Mouse (Mus musculus) right cerebral cortex, postnatal 25 days (tissue): ENCODE measurements around the gene Herc4.

Experiments used
- DNase-seq: peaks from one replicate; pipeline ENCODE4 v3.0.0; 2022

Herc4 gene

DNA sequence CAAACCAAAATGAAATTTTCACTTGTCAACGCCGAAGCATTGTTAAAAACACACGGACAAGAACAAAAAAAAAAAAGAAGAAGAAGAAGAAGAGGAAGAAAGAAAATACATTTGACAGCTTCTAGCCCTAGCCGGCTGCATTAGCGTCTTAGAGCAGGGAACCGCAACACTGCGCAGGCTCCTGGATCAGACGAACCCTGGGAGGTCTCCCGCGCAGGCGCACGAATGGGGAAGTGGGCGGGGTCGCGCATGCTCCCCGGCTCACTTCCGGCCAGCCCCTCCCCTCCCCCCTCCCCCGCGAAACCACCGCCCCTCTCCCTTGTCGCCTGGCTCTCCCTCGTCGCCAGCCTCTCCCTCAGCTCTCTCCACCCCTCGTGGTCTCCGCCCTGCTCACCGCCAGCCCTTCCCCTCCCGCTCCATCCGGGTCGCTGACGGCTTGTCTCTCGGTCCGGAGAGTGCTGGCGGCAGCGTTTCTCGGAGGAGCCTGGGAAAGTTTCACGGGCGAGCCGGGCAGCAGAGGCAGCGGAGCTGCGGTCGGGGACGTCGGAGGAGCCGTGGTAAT is at the start of gene Herc4:
Herc4 (plus strand) TSS at position 318 of the 562 bp plus-strand sequence.
- DNase-seq = peak; percentile 94

DNA sequence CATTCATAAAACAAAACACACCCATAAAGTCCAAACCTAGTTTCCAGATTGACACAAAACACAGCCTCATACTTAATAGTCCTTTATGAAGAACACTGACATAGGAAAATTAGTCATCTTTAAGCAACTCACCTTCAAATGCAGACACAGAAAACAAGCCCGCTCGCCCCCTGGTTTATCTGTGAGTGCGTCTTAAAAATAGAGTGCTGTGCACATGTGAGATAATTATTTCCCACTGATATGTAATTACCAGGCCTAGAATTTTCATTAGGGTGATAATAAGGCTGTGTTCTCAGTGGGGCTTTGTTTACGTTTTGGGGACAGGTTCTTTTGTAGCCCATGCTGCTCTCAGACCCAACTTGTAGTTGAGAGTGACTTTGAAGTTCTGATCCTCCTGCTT is 44.6 kb upstream of the Herc4 start:
- no peak for DNase-seq

DNA sequence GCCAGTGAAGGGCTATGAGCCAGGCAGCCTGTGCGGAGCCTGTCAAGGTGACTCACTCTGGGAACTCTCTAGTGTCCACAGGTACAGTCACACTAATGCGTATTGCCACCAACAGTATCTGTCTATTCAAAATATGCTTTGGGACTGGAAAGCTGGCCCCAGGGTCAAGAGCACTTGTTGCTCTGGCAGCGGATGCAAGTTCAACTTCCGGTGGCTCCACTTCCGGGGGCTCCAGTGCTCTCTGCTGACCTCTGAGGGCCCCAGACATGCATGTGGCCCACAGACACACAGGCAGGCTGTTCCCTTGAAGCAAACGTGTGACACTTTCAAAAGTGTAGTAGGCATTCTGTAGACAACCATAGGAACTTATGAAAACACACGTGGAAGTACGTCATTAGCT is 42.1 kb upstream of the Herc4 start:
- no peak for DNase-seq

DNA sequence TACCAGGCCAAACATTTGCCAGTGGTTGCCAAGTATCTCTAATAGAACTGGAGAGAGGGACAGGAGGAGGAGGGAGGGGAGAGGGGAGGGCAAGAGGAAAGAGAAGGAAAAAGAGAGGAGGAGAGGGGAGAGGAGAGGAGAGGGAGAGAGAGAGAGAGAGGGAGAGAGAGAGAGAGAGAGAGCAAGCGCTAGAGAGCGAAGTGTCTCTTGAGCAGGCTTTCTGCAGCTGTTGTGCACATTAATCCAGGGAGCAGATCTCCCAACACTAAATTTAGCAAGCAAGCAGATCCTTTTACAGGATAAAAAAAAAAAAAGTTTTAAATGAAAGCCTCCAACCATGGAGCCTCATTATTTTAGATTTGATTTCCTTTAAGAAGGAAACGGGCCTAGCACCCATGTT is 40.6 kb upstream of the Herc4 start:
- no peak for DNase-seq

DNA sequence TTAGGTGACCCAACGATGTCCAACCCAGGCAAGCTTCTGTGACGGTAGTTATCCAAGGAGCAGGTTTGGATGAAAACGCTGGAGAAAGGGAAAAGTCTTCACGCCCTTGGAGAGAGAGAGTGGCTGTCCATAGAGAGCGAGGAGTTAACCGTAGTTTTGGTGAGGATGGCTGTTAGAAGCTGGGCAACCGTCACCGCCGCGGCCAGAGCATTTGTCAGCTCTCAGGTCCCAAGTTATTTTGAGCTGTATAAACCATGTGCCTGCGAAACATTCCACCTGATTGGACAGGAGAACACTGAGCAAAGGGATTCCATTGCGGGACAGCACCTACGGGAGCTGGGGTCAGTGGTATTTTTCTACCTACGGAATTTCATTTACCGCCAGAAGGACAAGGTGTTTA is 39.9 kb upstream of the Herc4 start, which contains the start of gene Mypn:
Mypn (minus strand) TSS at position 225 of the 400 bp plus-strand sequence.
- no peak for DNase-seq

DNA sequence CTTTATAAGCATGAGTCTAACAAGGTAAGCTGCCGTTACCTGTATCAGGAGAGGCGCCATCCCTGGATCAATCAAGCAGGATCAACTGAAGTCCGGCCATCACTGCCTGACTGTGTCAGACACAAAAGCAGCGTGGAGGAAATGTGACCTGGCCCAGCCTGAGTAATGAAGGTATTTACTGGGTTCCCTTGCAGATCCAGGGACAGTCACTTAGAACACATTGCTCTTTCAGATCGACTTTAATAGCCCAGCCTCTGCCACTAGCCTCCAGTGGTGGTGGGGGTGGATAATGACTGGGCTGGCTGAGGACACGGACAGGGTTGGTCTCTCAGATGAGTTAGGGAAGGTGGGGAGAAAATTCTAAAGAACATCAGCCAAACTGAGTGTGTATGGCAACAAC is 34.7 kb upstream of the Herc4 start:
- no peak for DNase-seq

DNA sequence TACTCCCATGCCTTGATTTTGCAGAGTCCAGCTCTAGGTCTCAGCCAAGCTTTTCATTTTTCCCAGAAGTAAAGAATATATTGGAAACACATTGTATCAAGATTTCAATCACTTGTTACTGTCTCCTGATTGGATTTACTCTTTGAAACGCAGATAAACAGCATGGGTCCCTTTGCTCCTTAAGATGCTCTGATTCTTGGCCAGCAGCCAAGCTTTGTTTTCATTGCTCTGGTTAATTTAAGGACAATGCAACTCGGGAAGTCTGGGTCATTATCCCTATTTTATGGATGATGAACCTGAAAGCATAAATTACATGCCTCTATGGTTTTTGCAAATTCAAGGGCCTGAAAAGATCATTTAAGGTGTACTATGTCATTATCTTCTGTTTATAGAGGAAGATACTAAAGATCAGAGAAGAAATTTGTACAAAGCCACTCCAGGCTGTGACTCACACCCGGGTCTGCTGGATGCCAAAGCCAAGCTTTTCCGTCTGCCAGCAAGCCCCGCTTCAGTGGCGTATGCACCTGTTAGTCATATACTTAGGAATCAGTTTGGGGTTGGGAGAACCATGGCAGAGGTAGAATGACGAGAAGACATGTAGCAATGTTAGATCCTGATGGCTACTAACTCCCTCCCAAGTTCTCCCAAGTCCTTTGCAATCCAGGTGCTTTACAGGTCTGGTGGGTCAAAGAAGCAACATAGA is 22.4 kb upstream of the Herc4 start:
- peak; percentile 14 for DNase-seq

DNA sequence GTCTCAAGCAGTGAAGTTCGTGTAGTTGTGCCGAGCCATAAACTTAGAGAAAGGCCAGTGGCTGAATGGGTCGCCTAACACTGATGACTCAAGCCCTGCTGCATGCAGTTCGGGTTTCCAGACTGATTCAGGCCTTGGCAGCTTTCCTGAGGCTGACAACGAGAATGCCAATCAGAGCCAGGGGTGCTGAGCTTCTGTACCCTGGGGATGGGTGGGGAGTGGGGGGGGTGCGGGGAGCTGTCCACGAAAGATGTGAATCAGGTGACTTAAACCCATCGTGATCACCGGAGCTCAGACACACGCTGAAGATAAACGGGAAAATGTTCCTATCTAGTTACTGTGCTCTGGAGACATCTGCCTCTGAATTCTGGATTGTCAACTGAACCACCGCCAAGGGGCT is 19.3 kb upstream of the Herc4 start:
- no peak for DNase-seq

DNA sequence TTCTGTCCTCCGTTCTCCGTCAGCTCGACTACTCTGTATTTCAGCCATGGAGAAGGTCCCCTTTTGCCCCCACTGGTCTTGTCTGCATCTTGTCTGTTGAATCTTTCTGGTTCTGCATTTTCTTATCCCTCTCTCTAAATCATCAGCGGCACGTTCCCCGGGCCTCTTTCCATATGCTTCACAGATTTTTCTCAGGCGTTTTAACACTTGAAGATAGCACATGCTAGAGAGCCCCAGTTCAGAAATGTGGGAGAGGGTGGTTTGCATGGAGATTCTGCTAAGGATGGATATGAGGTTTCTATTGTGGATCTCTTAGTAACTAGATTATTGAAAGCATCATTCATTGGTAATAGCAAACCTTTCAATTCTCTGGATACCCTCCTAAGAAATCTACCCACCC is 13.3 kb upstream of the Herc4 start:
- peak; percentile 15 for DNase-seq

DNA sequence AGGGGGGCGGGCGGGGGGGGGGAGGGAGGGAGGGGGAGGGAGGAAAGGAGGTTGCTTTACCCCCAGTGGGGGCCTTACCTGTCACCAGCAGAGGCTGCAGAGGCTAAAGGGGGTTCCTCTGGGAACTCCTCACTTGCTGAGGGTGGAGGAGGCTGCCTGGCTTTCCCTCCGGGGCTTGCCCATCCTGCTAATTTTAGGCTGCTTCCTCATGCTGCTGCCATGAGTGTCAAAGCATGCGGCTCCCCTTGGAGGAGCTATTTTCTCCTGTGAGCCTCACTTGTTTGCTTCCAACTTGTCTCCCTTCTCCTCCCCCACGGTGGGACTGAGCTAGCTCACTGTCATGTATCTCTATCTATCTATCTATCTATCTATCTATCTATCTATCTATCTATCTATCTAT is 12.8 kb upstream of the Herc4 start:
- peak; percentile 18 for DNase-seq

DNA sequence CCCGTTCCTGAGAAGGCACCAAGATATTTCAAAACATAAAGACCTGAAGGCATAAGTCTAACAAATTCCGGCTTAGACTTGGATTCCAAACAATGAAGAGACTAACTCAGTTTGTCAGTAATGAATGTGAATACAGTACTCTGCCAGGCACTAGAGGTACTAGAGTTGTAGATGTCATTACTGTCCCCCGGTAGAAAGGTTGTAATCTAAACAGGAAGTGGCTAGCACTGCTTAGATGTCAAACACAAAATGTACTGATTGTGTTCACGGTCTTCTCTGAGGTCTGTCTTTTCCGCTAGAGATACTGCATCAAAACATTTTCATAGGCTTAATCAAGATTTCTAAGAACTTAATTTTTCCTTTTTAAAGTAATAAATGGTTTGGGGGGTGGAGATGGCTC is 12.0 kb upstream of the Herc4 start:
- DNase-seq = no peak

DNA sequence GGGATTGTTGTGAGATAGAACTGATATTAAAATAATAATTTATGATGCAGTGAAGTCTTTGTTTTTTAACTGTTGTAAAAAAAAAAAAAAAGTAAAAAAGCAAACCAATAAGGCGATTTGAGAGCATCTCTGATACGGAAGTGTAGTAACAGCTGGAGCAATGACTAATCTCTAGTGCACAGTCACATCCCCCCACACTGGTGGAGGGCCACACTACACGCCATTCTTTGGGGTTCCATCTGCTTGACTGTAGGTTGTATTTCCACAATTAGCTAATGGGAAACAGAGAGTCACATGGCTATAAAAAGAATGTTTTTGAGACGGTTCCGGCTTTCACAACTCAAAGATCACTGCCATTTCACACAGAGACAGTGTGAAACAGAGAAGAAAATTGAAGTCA is 9.5 kb upstream of the Herc4 start:
- no peak for DNase-seq

DNA sequence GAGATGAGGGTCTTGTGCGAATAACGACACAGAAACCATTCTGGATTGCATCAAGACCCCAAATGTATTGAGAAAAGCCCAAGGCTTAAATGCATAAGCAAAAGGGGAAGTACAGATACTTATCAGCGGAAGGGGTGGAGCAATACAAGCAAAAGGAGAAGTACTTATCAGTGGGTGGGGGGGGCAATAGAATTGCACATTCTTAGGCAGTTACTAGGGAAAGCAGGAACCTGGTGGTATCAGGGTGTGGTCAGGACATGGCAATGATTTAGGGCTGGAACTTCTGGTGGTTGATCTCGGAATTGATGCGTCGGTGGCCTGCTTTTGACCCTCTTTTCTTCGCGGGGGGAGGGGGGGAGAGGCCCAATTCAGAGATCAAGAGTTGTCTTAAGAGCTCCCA is 7.7 kb upstream of the Herc4 start:
- DNase-seq = no peak

DNA sequence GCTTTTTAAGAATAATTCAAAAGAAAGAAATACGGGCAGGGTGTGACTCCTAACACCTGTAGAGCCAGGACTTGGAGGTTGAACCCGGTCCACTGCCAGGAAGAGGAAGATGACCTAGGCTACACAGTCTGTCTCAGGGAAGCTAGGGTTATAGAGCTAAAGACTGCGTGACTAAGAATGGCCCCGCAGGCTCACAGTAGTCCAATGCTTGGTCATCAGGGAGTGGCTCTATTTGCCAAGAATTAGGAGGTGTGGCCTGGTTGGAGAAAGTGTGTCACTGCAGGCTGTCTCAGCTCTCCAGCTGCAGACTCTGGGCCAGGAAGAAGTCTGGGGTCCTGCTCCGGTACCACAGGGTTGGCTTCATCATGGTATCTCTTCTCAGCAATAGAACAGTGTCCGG is 6.9 kb upstream of the Herc4 start:
- no peak for DNase-seq

DNA sequence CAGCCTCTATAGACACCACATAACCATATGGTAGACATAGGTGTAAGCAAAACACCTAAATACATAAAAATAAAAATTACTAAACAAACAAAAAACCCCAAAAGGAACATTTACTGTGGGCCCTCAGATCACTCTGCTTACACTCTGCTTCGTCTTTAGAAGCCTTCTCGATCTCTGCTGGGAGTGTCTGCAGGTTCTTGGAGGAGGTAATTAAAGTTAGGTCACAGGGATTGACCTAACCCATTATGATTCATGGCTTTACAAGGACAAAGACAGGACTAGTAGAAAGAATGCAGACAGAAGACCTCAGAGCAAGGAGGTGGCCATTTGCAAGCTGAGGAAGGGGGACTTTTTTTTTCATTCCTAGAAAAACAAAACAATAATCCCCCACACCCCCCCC is 6.4 kb upstream of the Herc4 start:
- DNase-seq = no peak

DNA sequence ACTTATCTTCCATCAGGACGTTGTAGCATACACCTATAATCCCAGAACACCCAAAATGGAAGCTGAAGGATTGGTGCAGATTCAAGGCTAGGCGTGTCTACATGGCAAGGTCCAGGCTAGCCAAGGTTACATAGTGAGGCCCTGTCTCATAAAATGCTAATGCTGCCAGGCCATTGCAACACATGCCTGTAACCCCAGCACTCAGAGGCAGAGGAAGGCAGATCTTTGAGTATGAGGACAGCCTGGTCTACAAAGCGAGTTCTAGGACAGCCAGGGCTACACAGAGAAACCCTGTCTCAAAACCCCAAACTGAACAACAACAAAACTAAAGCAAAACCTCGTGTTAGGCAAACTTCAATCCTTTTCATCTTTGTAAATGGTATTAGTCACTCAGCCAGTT is 5.5 kb upstream of the Herc4 start:
- no peak for DNase-seq

DNA sequence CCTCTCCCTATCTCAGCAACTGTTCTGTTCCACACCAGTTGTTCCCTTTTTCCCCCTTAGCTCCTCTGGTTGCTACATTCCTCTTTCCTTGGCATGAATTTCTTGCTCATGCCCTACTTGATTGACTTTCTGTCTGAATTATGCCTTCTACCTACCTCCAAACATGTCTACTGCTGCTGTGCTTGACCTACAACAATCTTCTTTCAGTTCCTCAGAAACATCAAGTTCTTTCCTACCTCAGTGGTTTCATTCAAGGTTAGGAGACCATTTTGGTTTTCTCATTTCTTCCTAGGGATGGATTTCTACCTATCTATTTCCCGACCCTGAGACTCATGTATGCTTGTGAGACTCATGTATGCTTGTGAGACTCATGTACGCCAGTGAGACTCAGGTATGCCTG is 3.8 kb upstream of the Herc4 start:
- DNase-seq = no peak

DNA sequence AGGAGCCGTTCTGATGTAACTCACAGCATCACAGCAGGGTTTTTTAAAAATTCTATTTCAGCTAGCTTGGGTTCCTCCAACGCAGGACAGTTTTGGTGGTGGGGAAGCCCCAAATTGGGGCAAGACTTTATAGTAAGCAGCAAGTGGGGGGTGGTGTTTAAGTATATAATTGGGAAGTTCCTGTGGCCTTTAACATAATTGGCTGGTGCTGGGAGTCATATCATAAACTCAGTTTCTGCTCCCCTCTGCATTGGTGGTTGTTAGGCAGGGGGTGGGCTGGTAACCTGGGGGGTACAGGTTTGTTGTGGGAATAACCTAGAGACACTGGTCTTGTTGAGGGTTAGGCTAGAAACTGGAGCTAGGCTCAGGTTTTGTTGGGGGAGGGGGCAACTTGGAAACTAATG is 2.7 kb upstream of the Herc4 start:
- DNase-seq = no peak

DNA sequence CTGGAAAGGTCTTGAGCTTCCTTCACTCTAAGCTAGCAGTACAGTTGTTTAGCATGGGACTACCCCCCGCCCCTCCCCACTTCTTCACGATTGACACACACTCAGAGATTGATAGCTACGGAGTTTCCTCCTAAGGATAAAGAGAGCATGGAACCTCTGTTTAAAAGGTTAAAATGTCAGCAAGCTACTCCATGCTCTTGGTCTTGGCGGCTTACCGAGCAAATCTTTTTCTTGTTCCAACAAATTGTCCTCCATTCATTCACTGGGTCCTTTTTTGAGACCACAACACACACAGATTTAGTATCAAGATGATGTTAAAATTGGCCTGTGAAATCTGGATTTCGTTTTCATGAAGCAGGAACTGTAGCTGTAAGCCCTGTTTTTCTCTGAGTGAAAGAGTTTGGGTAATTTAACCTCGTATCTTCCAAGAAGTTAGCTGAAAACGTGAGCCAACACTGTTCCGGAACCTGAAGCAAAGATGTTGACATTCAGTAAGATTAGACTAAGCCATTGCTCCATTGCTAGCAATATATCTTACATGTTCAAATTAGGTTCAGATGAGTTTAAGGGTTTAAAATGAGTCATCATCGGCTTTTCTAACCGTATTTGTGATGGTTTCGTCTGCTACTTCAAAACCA is 693 bp upstream of the Herc4 start:
- DNase-seq = no peak

DNA sequence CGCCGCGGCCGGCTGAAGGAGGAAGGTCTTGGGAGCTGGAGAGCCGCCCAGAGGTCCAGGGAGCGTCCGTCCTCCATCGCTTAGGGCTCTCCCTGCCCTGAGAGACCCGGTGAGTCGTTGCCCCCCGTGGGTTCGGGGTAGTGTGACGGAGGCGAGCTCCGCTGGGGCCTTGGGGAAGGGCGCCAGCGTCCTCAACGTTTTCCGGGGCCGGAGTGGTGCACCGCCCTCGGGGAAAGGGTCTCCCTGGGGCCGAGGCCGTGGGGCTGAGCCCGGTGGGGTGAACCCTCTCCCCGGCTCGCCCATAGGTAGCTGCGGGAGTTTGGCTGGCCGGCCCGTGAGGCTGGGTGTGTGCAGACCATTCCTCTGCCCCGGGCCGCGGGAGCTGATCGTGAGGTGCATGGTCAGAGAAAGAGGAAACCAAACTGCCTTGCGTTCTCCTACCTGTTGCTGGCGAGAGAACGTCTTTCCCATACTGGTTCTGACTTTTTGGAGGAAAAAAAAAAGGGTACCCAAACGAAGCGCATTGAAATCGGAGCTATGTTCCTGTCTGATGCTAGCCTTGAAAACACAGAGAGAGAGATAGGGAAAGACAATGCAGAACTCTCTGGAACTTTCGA is 553 bp downstream of the Herc4 start:
- peak; percentile 52 for DNase-seq

DNA sequence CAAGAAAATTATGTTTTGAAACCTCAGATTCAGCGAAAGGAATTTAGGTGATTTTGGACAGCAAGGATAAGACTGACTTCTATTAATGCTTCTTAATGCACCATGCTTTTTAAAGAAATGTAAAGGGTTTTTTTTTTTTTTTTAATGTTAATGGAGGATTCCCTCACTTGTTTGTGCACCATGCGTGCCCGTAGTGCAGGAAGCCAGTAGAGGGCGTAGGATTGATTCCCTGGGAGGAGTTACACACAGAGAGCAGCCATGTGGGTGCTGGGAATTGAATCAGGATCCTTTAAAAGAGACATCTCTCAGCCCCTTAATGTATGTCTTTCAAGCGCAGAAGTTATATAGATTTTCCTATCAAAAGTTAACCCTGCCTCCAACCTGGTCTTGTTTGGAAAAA is 1.1 kb downstream of the Herc4 start:
- no peak for DNase-seq

DNA sequence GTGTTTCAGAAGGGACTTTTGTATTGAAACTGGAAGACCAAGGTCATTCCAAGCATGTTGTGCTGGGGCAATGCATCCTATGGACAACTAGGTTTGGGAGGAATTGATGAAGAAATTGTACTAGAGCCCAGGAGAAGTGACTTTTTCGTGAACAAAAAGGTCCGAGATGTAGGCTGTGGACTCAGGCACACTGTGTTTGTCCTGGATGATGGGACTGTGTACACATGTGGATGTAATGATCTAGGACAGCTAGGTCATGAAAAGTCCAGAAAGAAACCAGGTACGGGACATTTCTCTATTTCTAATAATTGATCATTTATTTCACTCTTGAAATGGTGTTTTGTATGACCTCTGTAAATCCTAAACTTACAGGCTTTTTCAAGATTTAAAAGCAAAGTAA is 2.2 kb downstream of the Herc4 start:
- DNase-seq = no peak

DNA sequence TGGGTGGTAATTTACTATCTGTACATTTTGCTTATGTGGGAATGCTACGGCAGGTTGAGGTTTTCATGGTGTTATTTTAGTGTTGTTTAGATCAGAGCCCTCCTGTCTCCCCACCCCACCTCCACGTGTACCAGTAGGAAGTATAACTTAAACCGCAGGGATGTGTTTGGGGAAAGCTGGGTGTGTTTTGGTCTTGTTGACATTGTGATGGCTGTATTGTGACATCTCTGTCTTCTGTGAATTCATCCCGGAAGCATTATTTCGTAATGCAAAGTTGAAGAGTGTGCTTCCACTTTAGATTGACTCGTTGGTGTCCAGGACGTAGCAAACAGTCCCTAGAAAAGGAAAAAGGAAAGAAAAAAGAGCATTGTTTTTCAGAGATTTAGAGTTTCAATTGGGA is 3.8 kb downstream of the Herc4 start:
- no peak for DNase-seq

DNA sequence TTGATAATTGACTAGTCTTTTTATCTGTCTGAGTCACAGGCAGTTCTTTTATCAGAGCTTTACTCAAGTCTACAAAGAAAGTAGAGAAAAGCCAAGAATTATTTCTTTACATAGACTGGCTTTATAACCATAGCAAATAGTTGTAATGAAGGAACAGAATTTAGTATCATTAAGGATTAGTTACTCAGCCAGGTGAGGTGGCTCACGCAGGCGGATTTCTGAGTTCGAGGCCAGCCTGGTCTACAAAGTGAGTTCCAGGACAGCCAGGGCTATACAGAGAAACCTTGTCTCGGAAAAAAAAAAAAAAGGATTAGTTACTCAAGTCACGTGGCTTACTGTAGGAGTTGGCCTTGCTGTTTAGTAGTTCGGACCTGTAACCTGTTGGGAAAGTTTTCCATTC is 4.8 kb downstream of the Herc4 start:
- DNase-seq = no peak
